Mouse (Mus musculus) neural tube, embryonic 11.5 days (tissue): ENCODE measurements around the gene Dennd2c. TPM values are rescaled to one million over a fixed set of nuclear protein-coding genes. Genes with fewer than 3 reads are reported as not detected.
"Not testable (repeated sequence)": the region's sequence is repeated elsewhere in the genome, so short reads cannot be mapped to it uniquely, and the experiment has no call there.

Experiments
- ATAC-seq: fragments of 200-750 bp; cut with Nextera tagmentation; 2 replicates; pipeline ENCODE4 v1.8.0; 2017; ENCODE audit warnings: moderate number of reproducible peaks, mild to moderate bottlenecking, moderate TSS enrichment, moderate library complexity; ENCODE audit not compliant: insufficient read depth, low FRiP score, low TSS enrichment
- DNase-seq: peaks from one replicate; pipeline ENCODE4 v3.0.0-alpha.2; 2015; ENCODE audit warnings: low spot score
- H3K27ac ChIP-seq: fragments of 300-500 bp; sonication (generic); 2 replicates; pipeline ENCODE4 v1.5.1; 2014; ENCODE audit warnings: low read depth, mild to moderate bottlenecking, low read length
- H3K27me3 ChIP-seq: fragments of 300-500 bp; sonication (generic); 2 replicates; pipeline ENCODE4 v1.6.1; 2014; ENCODE audit warnings: mild to moderate bottlenecking, low read length, mixed read lengths; ENCODE audit not compliant: control insufficient read depth, insufficient read depth
- H3K36me3 ChIP-seq: fragments of 300-500 bp; sonication (generic); 2 replicates; pipeline ENCODE4 v1.6.1; 2014; ENCODE audit warnings: mild to moderate bottlenecking, low read length, moderate library complexity, mixed read lengths; ENCODE audit not compliant: control insufficient read depth, insufficient read depth
- H3K4me1 ChIP-seq: fragments of 300-500 bp; sonication (generic); 2 replicates; pipeline ENCODE4 v1.6.1; 2014; ENCODE audit warnings: low read length, mixed read lengths; ENCODE audit not compliant: control insufficient read depth, insufficient read depth
- H3K4me2 ChIP-seq: fragments of 300-500 bp; sonication (generic); 2 replicates; pipeline ENCODE4 v1.6.1; 2014; ENCODE audit warnings: low read depth, mild to moderate bottlenecking, moderate library complexity
- H3K4me3 ChIP-seq: fragments of 300-500 bp; sonication (generic); 2 replicates; pipeline ENCODE4 v1.5.1; 2014; ENCODE audit warnings: low read depth, low read length
- H3K9ac ChIP-seq: fragments of 300-500 bp; sonication (generic); 2 replicates; pipeline ENCODE4 v1.6.1; 2014; ENCODE audit warnings: mild to moderate bottlenecking, low read length
- H3K9me3 ChIP-seq: fragments of 300-500 bp; sonication (generic); 2 replicates; pipeline ENCODE4 v1.6.1; 2016; ENCODE audit warnings: low read length; ENCODE audit not compliant: control insufficient read depth
- WGBS: fragments of 180-500 bp; shearing (Covaris S2); extraction: QIAGEN DNeasy Blood & Tissue Kit; methylation state at CpG from one replicate; pipeline ENCODE4 v1.1.7; 2014; 5-methylcytosine and 5-hydroxymethylcytosine counted together
- polyA plus RNA-seq: library from polyadenylated mRNA; unstranded; fragments of >200 nt; fragmentation: Nextera tagmentation; extraction: Ambion mirVana; gene quantifications from 2 replicates; pipeline ENCODE4 v1.2.1, GENCODE M21; 2014

Gene Dennd2c
- polyA plus RNA-seq, 1 experiment from 2014 or later: 2.8 TPM

DNA sequence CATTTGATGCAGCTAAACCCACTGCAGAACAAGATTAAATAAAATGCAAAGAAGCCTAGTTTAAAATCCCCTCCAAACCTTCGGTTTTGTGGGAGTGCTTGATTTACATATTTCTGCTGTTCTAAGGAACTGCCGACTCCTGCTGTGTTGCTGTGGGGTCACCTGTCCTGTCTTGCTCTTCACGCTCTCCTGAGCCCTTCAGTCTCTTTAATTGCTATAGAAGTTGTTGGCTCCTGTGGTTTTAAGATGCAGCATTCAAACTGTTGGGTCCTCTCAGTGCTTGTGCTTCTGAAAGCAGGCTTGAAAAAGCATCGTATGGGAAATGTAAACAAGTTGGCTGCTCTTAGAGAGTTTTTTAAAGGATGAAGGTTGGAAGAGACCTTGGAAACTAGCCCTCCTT, 25.8 kb downstream of the Dennd2c start:
- Histone ChIP-seq H3K4me2 (no peak overlapping the region), H3K9ac (no peak overlapping the region), H3K9me3 (no peaks in the 10 kb centered on the region), H3K4me1 (no peaks in the 10 kb centered on the region; the same call in 1 of the 2 replicates), H3K4me3 (no peak overlapping the region), H3K27me3 (no peaks in the 10 kb centered on the region; the same call in 1 of the 2 replicates), H3K27ac (no peak overlapping the region), H3K36me3 (no peaks in the 10 kb centered on the region)
- DNase-seq: no peak
- WGBS: 42% methylated on average over 4 of the region's 4 CpGs
- no peak for ATAC-seq

GRCm38 (mm10) chr3:103129367-103130159, 27.2 kb downstream of the Dennd2c start:
- Histone ChIP-seq H3K4me1 (no peaks in the 10 kb centered on the region; the same call in 1 of the 2 replicates), H3K36me3 (no peaks in the 10 kb centered on the region), H3K27me3 (no peaks in the 10 kb centered on the region; the same call in 1 of the 2 replicates), H3K4me3 (no peak overlapping the region), H3K9me3 (no peaks in the 10 kb centered on the region), H3K9ac (no peak overlapping the region), H3K27ac (no peak overlapping the region), H3K4me2 (no peak overlapping the region)
- WGBS: 84% methylated on average over 8 of the region's 8 CpGs
- DNase-seq (no peak), ATAC-seq (no peak)

GRCm38 (mm10) chr3:103130236-103130751, 27.9 kb downstream of the Dennd2c start:
- 38% methylated on average over 6 of the region's 6 CpGs for WGBS
- Histone ChIP-seq H3K9me3 (no peaks in the 10 kb centered on the region), H3K27me3 (no peaks in the 10 kb centered on the region; the same call in 1 of the 2 replicates), H3K36me3 (no peaks in the 10 kb centered on the region), H3K9ac (no peak overlapping the region), H3K4me2 (no peak overlapping the region), H3K27ac (no peak overlapping the region), H3K4me1 (no peaks in the 10 kb centered on the region; the same call in 1 of the 2 replicates), H3K4me3 (no peak overlapping the region)
- ATAC-seq: 0 out of 2 replicates have a peak, but pooled peaks have one; percentile 31
- peak; percentile 22 for DNase-seq

DNA sequence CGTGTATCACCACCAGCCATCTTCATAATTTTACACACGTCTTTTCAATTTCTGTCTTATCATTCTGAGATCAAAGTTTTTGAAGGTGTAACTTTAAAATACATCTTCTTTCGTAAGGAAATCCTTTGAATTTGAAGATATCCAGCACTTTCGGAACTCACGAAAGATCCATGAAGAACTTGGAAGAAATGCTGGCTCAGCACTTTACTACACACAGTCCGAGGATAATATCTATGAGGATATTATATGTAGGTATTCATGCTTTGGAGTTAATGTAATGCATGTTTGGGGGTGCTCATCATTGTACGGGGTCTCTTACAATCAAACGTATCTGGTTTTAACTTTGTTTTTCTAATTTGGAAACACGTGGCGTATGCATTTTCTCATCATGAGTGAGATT, 30.7 kb downstream of the Dennd2c start:
- no peak overlapping the region for H3K9ac ChIP-seq
- WGBS: 92% methylated on average over 10 of the region's 10 CpGs
- H3K4me1 ChIP-seq: no peaks in the 10 kb centered on the region
- H3K27me3 ChIP-seq: no peaks in the 10 kb centered on the region; the same call in 1 of the 2 replicates
- no peaks in the 10 kb centered on the region for H3K9me3 ChIP-seq
- no peak overlapping the region for H3K4me2 ChIP-seq
- no peak overlapping the region for H3K4me3 ChIP-seq
- no peak for DNase-seq
- ATAC-seq: no peak
- H3K27ac ChIP-seq: no peak overlapping the region
- no peaks in the 10 kb centered on the region for H3K36me3 ChIP-seq

DNA sequence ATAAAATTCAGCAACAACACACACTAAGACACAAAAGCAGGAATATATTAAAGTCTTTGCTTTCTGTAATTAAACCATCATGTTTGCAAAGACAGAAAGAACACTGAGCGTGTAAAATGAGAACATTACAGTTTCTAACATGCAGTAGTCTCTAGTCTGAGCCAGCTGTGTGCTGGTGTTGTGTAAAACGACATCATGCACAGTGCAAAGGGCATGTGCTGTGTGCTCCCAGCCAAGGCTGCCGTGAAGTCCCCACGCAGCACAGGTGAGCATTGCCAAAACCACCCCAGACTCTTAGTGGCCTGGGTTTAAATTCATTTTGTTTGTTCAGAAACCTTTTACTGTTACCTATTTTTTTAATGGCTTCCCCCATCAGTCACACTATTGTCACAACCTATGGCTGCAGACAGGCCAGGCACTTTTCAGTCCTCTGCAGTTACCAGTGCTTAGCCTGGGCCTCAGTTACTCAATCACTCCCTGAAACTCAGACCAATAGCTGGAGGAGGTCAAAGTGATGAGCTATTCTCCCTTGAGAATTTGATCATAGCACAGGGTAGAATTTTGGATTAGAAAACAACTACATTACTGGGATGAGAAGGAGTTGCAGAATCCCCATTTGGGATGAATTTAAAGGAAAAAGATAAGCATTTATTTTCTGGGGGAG, 34.1 kb downstream of the Dennd2c start:
- no peak for DNase-seq
- no peaks in the 10 kb centered on the region for H3K9me3 ChIP-seq
- no peak overlapping the region for H3K27ac ChIP-seq
- H3K9ac ChIP-seq: no peak overlapping the region
- 88% methylated on average over 4 of the region's 4 CpGs for WGBS
- no peaks in the 10 kb centered on the region for H3K4me1 ChIP-seq
- no peak for ATAC-seq
- no peaks in the 10 kb centered on the region for H3K36me3 ChIP-seq
- no peaks in the 10 kb centered on the region for H3K27me3 ChIP-seq
- H3K4me2 ChIP-seq: no peak overlapping the region
- no peak overlapping the region for H3K4me3 ChIP-seq

DNA sequence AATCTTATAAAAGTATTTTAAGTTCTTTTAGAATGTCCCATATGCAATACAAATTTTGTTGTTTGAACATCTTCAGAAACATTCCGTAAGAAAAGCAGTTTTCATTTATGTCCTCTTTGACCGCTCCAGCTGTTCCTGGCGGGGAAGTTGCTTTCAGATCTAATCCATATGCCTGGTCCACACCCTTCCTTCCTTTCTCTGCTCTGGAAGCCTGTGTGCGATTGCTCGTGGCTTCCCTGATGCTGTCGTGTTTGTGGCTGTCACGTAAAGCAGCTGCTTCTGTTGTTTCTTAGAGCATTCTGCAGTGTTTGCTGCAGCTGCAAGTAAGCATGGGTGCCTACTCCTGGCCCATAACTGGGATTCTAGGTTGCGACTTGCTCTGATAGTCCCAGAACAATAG, 36.6 kb downstream of the Dennd2c start:
- Histone ChIP-seq H3K4me1 (no peaks in the 10 kb centered on the region), H3K4me3 (no peak overlapping the region), H3K9me3 (no peaks in the 10 kb centered on the region), H3K27me3 (no peaks in the 10 kb centered on the region), H3K27ac (no peak overlapping the region), H3K36me3 (no peaks in the 10 kb centered on the region), H3K9ac (no peak overlapping the region), H3K4me2 (no peak overlapping the region)
- whole genome bisulfite sequencing: 77% methylated on average over 8 of the region's 8 CpGs
- DNase-seq: no peak
- no peak for ATAC-seq

DNA sequence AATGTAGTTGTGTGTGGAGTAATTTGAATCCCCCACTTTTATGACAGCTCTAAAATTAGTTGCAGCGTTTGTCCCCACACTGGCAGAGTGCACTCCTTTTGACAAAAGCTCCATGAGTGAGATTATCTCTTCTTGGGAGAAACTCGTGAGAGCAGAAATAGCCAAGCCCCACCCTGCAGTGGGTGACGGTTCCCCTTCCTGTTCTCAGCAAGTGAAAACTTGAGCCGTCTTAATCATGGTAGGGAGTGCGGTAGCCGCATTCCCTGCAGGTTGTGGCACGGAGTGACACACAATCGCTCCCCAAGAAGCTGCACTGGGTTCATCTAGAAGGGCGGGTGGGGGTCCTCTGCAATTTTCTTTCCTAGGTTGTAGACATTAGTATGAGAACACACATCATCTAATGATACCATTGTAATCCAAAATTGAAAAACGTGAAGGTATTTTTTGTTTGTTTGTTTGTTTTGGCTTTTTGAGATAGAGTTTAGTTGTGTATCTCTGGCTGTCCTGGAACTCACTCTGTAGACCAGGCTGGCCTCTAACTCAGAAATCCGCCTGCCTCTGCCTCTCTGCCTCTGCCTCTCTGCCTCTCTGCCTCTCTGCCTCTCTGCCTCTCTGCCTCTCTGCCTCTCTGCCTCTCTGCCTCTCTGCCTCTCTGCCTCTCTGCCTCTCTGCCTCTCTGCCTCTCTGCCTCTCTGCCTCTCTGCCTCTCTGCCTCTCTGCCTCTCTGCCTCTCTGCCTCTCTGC, 37.9 kb downstream of the Dennd2c start:
- not testable (repeated sequence) for H3K4me2 ChIP-seq, H3K4me3 ChIP-seq, ATAC-seq, H3K9me3 ChIP-seq, H3K36me3 ChIP-seq, H3K27ac ChIP-seq, DNase-seq, H3K4me1 ChIP-seq, H3K9ac ChIP-seq, H3K27me3 ChIP-seq
- 63% methylated on average over 11 of the region's 11 CpGs for WGBS

- H3K4me1 ChIP-seq: no peaks in the 10 kb centered on the region
- no peaks in the 10 kb centered on the region for H3K36me3 ChIP-seq
- no peak overlapping the region for H3K4me2 ChIP-seq
- no peak overlapping the region for H3K4me3 ChIP-seq
- no peak overlapping the region for H3K27ac ChIP-seq
- ATAC-seq (no peak), DNase-seq (no peak)
- H3K27me3 ChIP-seq: no peaks in the 10 kb centered on the region
- H3K9ac ChIP-seq: no peak overlapping the region
- H3K9me3 ChIP-seq: no peaks in the 10 kb centered on the region
- 88% methylated on average over 11 of the region's 11 CpGs for WGBS
Observed at GRCm38 (mm10) chr3:103141287-103141686, 38.9 kb downstream of the Dennd2c start.
